Mouse (Mus musculus): ENCODE measurements at regions not wholly inside any gene's neighbourhood (a gene's known extent, or its start where the extent isn't known, plus 50 kb on each side); places are given as distances from the start of the nearest gene placed in this dataset.

DNA sequence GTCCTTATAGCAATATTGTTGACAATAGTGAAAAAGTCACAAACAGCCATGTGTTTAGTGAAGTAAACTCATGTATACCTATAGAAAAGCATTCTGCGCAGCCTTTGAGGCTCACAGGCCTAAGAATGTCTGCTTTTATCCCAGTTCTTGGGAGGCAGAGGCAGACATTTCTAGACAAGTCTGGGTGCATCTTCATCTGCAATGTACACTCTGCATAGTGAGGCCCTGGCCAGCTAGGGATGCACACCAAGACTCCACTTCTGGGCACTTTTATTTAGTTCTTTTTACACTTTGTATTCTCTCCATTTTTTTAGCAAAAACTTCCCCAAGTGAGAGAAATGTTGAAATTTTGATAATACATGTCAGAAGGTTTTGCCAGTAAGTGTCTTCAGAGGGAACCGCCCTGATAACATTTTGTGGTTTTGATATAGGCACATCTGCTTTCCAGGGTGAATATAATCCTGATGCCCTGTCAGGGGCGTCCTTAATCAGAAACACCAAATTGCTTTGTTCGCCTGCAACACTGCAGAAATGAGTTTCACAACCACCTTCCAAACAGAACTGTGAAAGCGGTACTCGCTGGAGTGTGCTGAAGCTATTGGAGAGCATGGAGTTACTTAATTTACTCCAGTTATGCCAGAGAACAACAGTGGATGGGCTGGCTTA, 54.1 kb upstream of the Hbs1l start:
- TF ChIP-seq ZC3H11A (IDR thresholded peaks at IDR 0.05; ENCODE audit: borderline replicate concordance, low read depth, low read length) (no peak), MAFK (IDR thresholded peaks at IDR 0.05; ENCODE audit: insufficient read depth, low read depth, low read length) (no peak), HCFC1 (IDR thresholded peaks at IDR 0.05; ENCODE audit: borderline replicate concordance, insufficient read depth, low read length) (no peak)

Measured in ES-E14 (cell line).